Mouse (Mus musculus) kidney, adult 18-20 months (tissue): Measurements from ENCODE around the gene Asic2.

Experiments
- DNase-seq: peaks from one replicate; pipeline ENCODE4 v3.0.0; 2021

The Asic2 gene

DNA sequence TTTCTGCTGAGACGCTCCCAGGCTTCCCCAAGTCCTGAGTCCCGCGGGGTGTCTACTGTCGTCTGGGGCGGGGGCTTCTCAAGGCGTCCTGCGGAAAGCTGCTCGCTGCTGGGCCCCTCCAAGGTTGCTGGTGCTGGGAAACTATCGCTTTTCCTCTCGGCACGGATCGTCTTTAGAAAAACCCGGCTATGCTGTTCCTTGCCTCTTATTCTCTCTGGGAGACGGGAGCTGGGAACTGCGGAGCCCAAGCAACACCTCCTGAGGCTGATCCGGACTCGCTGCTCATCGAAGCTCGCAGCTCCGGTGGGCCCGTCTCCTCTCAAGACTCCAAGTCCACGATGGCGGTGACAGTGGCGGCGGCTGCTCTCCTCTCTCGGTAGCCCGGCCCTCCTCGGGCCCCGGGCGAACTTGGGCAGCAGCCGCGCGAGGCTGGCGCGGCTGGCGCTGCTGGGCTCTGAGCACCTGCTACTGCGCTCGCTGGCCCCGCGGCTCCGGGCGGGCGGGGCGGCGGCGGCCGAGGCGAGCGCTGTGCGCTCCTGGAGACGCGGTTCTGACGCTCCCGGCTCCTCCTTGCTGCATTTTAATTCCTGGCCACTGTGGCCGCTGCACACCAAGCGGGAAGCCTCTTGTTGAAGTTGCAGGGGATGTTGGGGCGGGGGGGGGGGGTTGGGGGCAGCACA lies 815.0 kb downstream of the Asic2 start:
- DNase-seq: peak; percentile 11

DNA sequence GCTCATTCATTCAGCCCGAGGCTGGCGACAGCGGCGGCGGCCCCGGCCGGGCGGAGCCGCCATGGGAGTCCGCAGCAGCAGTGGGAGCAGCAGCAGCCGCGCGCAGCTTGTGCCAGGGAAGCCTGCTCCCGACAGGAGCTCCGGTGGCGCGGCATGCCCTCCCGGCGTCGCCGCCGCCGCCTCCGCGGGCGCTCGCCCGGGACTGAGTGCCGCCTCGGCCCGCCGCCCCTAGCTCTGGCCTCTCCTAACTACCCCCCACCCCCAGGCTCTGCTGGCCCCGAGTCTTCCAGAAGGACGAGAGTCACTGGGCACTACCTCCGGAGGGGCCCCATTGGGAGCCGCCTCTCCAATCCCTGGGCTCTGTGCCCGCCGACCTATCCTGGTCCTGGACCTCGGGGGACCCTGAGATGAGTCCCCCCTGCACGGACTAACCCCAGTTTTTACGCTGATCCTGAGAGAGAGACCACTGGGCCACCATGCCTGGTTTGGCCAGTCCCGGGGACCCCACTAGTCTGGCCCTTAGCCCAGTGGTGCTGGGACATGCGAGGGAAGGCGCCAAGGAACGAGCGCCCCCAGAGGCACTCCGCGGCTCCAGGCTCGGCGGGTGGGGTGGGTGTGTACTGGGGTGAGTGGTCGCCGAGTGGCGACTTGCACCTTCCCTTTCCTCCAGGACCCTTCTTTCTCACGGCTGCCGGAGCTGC lies 815.6 kb downstream of the Asic2 start:
- DNase-seq: peak; percentile 5

DNA sequence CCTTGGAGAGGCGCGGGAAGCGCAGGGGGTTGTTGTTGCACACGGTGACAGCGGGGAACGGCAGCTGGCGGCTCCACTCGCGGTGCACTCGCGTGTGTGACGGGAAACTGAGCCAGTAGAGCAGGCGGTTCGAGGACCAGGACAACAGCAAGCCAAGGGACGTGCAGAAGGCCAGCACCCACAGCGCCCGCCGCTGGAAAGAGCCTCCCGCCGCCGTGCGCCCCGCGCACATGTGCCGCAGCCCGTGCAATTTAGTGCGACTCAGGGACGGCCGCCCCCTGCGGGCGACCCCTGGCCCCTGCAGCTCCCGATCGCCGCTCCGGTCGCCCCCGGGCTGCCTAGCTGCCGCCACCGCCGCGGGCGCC lies 816.3 kb downstream of the Asic2 start:
- DNase-seq: peak; percentile 5

DNA sequence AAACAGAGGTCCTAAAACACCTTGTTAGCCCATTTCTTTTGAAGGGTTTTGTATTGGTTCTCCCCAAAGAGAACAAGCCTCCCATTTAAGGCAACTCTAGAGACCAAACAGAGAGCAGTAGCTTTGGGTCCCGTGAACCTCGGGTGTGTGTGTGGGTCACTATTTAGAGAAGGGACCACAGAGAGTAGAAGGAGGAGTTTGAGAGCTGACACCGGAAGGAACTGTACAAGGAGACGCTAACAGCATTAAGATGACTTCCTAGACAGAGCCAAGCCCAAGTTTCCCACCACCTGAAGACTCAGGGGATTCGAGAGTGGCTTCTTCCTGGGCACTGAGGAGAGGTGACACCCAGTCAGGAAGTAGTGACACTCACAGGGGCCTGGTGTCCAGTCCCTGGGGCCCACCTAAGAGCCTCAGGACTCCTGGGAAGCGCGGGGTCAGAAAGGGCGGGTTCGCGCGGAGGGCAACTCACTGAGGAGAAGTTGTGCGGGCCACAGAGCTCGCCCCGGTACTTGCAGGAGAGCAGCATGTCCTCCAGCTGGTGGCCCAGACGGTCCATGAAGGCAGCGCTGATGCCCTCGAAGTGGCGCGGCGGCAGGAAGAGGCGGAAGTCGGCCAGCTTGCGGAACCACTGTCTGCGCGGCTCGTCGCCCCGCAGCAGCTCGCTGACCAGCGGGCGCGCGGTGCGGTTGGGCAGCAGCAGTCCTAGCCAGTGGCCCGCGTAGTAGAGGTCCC lies 816.8 kb downstream of the Asic2 start:
- peak; percentile 2 for DNase-seq

DNA sequence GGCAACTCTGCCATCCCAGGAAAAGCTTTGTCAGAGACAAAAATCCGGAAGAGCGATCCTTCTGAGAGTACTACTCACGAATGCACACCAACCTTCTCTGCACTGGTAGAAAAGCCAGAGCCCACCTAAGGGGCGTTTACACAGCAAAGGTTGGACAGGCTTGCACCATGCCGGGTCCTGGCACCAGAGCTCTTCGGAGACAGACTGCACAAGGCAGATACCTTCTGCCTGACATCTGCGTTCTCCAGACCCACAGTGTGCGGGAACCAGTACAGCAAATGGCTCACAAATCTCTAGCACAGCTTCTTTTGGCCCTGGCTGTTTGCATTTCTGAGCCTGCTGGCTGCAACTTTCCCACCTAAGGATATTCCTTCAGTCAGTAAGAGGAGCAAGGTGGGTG lies 817.6 kb downstream of the Asic2 start:
- DNase-seq: no peak

DNA sequence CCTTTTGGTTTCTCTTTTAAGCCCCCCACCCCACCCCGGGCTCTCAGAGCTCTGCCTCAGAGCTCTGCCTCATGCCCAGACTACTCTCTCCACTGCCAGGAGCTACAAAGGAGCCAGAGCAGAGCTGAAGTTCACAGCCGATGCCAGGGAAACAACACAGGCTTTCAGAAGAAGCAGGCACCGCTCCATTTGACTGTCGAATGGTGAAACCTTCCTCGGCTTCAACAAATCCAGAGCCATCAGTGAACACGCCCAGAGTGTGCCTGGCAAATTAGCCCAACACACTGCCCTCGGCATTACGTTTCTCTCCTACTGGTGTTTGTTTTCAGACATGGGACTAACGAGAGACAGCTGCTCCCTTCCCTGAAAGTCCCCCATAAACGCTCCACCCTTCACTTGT lies 819.8 kb downstream of the Asic2 start:
- no peak for DNase-seq

DNA sequence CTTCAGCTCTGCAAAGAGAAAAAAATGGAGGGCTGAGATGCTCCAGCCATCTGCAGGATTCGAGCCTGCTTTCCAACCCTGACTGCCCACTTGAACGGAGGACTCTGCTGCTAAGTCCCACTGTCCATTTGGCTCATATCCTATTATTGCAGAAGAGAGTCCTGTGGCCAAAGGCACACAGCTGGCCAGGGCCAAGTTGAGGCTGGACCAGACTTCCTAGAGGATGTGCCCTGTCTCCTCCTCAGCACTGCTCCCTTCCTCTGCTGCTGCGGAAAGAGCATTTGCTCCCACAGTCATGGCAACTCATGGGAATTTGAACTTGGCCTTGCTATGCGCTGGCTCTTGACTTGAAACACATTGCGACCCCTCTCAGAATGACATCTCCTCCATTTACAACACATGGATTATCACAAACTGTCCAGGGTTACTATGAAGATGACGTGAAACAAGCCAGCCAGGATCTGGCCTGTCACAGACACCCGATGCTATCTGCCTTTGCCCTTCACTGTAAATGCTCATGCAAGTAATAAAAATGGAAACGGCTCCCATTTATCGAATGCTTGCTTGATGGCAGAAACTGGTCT lies 821.6 kb downstream of the Asic2 start:
- DNase-seq: no peak

DNA sequence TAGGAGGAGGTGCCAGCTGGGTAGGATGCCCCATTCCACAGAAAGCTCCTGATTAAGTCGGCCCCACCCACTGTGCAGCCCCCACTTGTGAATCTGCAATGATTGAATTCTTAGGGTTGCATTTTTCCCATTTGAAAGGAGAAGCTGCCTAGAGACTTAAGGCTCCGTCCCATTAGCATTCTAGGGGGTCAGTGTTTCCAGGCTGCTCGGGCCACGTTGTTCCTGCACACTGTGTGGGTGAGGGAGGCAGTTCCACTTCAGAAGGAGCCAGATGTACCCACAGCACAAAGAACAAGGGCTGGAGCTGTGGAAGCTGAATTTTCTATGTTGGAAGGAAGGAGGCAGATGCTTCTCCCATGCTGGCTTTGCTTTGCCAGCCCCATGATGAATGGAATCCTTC lies 833.1 kb downstream of the Asic2 start:
- no peak for DNase-seq

DNA sequence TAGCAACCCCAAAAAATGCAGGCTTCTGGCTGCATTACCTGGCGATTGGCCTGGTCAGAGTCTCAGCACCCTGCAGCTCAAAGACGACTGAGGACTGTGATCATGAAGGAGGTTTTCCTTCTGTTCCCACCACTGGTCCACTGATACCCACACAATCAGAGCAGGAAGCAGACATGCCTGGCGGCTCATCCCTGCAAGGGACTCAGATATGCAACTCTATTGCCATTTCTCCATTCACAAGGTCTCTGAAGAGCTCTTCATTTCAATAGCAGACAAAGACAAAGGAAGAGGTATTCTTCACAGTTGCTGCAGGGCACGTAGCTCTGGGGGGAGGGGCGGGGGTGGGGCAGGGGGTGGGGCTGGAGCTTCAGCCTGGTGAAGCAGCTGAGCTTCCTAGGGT lies 834.3 kb downstream of the Asic2 start:
- DNase-seq: no peak

DNA sequence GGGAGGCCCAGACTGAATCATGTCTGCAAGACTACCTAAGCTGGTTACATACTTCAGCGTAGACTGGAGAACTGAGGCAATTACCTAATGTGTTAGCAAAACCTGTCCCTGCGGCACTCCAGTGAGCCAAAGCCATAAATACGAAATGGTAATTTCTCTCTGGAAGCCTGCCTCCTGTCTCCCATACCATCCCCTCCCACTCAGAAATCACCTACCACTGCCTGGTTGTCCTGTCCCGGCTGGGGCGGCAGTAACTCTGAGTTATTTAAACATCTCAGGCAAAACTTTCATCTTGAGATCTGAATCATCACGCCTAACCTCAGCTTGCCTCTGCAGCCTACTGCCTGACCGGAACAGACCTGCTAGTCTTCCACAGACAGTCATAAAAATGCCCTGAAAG lies 835.6 kb downstream of the Asic2 start:
- DNase-seq: no peak

DNA sequence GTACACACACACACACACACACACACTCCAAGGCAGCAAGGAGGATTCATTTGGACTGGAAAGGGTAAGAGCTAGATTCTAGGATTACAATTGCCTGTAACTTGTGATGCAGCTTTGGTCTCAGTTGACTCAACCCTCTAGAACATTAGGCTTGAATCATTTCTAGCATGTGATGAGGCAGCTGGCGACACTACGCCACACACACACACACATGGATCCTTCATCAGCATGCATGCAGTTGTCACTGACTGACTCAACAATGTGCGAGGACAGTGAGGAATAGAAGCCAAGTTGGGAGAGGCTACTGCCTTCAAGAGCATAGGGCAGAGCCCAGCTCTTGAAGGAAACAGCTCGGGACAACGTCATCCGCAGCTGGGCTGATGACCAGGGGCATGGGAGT lies 843.9 kb downstream of the Asic2 start:
- no peak for DNase-seq

DNA sequence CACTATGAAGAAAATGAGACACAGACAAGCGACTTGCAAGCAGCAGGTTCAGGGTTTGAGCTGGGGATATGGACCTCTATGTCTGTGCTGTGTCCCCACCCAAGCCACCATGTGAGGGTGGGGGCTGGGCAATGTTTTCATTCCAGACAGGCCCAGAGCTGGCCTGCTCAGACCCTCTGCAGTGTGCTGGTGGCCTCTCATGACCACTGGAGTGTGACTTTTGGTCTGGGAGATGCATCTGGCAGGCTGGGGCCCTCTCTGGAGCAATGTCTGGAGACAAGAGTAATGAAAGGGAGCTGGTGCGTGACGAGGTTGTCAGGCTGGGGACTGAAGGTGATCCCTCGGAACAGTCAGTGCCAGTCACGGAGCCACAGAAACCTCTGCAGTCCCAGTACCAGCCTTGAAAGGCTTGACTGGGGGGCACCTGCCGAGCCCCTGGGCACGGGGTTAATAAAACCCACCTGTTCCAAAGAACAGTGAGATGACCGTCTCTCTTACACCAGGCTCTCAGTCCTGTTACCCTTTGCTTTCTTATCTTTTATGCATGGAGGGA lies 848.2 kb downstream of the Asic2 start:
- no peak for DNase-seq

DNA sequence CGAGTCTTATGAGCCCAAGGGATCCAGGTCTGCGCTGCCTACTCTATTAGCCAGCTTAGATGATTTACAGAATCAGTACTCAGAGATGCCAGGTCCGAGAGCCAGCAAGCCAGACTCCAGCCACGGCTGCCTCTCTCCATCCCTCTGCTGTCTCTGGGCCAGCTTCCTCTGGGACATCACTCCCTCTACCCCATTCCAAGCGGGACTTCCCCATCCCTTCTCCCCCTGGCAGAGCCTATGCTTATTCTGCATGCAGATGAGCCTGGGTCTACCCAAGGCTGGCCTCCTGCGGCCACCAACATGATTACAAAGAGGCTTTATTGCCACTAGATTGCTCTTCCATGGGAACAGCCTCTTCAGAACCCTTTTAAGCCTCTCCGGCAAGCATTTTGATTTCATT lies 850.2 kb downstream of the Asic2 start:
- no peak for DNase-seq

DNA sequence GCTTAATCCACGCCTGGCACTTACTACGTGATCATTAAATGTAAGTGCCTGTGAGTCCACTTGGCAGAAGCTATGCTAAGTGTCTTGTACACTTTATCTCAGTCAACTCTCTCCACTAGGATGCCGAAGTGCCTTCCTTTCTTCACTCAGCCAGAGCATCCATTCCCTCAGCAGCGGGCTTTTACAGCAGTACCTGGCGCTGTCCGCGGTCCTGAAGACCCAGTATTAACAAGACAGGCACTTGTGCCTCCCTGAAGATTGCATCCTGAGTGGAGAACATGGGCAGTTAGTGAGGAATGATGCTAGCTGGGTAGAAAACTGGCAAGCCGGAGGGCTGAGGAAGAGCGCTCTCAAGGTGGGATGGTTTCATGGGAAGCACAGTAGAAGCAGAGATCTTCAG lies 852.6 kb downstream of the Asic2 start:
- DNase-seq: peak; percentile 42

DNA sequence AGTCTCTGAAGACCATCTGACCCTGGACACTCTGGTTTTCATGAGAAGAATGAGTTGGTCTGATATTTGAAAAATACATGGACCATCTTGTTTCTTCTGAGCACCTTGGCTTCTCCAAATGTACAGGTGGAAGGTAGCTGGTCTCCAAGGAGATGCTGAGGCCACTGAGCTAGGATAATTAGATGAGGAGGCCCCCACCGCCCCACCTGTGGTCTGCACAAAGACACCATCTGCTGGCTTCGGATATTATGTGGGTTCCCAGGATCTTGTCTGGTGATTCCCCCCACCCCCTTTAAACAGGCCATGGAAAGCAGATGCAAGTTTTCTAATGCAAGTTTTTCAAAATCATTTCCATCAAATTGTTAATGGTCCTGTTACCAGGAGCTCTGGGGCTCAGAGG lies 856.6 kb downstream of the Asic2 start:
- no peak for DNase-seq

DNA sequence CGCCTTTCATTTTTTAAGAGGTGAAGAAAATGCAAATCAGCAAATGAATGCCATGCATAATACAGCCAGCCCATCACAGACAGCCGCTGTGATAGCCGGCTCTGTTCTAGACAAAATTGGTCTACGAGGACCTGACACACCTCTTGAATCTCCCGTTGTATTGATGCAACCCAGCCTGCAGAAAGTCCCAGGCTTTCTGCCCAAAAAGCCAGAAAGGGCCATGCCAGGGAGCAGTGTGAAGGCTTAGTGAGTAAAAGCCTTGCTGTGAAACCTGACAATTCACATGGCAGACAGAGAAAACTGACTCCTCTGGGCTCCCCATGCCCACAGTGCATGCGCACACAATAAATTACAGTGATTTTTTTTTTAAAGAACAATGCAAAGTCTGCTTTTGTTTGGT lies 858.2 kb downstream of the Asic2 start:
- DNase-seq: no peak

DNA sequence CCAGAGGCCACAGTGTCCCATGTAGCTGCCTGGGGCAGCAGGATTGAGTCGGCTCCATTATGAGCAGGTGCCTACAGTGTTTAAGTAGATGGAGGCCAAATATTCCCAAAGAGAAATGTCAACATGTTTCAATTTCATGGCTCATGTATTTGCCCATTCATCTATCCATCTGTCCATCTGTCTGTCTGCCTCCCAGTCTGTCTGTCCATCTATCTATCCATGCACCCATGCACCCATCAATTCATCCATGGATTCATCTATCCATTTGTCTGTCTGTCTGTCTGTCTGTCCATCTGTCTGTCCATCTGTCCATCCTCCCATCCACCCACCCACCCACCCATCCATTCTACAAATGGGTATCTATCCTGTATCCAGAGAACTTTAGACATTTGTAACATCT lies 861.3 kb downstream of the Asic2 start:
- DNase-seq: no peak

DNA sequence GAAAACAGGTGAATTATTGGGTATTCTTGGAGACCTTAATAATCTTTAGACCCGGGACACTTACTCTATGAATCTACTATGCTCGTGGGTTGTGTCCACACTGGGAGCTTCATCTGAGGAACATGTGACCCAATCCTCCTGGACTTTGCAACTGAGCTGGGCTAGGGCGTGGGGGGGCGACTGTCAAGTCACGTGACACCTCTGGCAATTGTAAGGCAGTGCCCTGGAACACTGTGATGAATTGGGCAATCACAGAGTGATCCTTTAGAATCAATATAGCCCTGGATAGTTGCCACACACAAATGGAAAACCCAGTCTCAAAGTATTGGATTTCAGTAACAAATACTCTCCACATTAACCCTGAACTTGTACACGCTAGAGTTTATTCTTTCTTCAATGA lies 867.4 kb downstream of the Asic2 start:
- DNase-seq: no peak

DNA sequence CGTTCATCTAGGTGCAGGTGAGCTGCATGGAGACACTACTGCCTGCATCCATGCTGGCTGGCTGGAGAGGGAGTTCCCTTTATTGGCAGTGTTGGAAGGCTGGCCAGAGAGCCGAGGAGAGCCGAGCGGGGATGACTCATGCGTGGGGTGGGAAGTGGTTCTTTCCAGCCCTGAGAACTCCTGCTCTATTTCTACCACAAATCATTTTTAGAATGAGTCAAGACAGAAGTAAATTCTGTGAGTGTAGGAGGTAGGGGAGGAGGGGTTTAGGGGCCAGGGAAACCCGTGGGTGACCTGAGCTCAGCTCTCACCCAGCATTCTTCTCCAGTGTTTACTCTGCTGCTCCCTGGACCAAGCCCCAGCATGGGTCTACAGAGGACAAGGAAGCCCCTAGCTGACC lies 872.2 kb downstream of the Asic2 start:
- DNase-seq: no peak

DNA sequence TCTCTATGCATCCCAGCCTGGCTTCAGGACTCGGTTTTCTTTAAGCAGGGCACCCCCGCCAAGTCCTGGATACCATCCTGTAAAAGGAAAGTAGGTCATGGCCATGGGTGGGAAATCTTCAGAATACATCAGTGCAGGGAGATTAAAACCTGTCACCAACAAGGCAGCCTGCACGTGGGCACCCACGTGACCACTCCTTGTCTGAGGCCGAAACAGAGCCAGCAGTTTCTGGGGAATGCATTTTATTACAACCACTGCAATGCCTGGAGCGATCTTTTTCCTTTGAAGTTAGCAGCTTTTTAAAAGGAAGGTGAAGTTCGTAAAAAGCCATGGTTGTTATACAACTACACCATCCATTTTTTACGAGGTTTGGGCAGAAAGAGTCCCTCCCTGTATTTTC lies 873.7 kb downstream of the Asic2 start:
- DNase-seq: peak; percentile 6

DNA sequence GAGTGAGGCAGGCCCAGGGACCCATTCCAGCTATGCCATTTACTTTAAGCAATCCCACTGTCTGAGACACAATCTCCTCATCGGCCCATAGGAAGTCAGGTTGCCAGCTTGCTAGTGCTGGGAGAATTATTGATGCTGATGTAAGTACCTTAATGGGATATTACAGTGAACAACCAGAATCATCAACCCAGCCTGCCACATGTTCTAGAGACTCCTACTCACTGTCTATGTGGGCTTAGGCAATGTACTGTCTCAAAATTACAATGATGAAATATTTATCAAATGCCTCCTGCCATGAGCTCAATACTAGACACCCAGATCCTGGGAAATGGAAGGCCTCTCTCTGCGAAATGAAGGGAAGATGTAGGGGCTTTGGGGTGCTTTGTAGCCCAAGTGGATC lies 876.1 kb downstream of the Asic2 start:
- DNase-seq: no peak

DNA sequence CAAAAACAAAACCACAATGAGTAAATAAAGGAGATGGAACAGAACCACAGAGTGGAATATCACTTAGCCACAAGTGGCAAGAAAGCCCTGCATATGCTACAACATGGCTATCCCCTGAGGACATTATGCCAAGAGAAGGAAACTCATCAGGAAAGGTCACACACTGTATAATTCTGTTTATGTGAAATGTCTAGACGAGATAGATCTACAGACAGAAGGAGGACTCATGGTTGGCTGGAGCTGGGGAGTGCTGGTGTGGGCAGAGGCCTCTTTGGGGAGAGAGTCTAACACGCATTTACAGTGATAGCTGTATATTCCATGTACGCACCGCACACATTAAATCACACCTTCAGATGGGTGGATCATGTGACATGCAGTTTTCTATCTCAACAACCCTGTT lies 884.4 kb downstream of the Asic2 start:
- DNase-seq: no peak

DNA sequence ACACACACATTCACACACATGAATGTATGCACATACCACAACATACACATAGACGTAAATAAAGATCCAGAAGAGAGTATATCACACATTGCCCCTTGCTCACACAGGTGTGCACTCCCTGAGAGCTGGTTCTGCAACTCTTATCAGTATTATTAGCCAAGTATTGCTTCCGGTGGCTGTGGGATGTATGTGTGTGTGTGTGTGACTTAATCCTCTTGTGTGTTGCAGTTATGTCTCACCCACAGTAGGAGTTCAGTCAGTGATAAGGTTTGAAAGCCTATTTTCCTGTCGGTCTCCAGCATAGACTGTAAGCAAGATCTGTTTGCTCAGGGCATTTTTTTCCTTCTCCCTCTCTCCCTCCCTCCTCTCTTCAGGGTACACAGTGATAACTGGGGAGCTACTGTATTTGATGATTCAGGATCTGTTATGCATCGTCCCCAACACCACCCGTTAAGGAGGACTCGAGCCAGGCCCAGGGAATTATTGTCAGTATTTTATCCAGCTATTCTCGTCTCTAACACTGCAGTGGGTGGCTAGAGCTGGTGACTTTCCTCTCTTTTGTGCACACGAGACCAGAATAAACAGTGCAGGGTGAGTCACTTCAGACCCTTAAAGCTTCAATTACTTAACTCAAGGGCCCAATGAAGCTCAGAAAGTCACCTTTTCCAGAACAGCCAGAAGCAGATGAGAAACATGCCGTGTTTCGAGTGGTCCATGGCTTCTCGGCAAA lies 888.0 kb downstream of the Asic2 start:
- no peak for DNase-seq
